Mouse (Mus musculus) cerebellum, postnatal 4 days (tissue): ENCODE measurements at regions not wholly inside any gene's neighbourhood (a gene's known extent, or its start where the extent isn't known, plus 50 kb on each side); places are given as distances from the start of the nearest gene placed in this dataset.

Source experiments
- DNase-seq, 2 experiments: peaks; one replicate each; pipeline ENCODE4 v3.0.0; 2022; ENCODE audit warnings: low spot score in 2 of 2, mixed read lengths in 1 of 2

GRCm38 (mm10) chr2:178596312-178597083 is 166.2 kb downstream of the Cdh26 start:
- no peak for DNase-seq

DNA sequence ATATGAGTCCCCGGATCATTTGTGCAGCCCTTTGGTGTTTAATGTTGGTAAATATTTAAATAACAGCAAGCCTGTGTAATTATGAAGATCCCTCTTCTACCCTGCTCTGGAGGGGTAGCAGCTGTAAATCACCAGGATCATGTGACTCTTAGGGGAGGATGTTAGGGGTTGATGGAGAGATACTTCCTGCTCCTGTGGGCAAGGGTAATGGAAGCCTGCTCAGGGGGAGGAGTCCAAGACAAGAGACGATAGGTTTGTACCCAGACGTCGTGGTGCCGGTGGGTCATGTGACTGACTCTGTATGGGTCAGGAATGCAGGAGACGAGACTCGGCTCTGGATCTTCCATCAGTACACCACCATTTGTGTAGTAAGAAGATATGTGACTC is 166.7 kb downstream of the Cdh26 start:
- no peak for DNase-seq

DNA sequence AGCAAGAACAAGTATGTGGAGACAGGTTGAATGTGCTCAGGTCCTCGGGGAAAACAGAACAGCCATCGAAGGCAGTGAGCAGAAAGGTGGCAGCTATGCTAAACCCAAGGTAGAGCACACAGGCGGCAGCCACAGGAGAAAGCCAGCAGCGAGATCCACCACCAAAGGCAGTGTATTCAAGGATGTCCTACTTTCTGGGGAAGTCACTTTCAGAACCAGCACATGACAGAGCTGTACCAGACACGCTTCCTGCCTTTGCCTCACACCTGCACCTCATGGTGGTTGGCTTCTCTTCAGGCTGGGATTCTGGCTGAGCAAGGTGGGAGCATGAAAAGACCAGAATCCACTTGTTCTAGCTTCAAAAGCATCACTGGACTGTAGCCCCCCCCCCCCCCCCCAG is 168.0 kb downstream of the Cdh26 start:
- no peak for DNase-seq

GRCm38 (mm10) chr2:178598836-178599235 is 168.5 kb downstream of the Cdh26 start:
- no peak for DNase-seq

GRCm38 (mm10) chr2:178603443-178603842 is 173.1 kb downstream of the Cdh26 start:
- DNase-seq, result no peak

- peak in 1 of 2 experiments; percentile 34 for DNase-seq
Measured at GRCm38 (mm10) chr2:178606733-178607132, 176.4 kb downstream of the Cdh26 start.

GRCm38 (mm10) chr2:178610211-178610975 is 180.1 kb downstream of the Cdh26 start:
- DNase-seq, result no peak

- no peak for DNase-seq
Measured at GRCm38 (mm10) chr2:178614761-178615160, 184.4 kb downstream of the Cdh26 start.

- DNase-seq, result no peak
Measured at GRCm38 (mm10) chr2:178622801-178623200, 192.5 kb downstream of the Cdh26 start.

DNA sequence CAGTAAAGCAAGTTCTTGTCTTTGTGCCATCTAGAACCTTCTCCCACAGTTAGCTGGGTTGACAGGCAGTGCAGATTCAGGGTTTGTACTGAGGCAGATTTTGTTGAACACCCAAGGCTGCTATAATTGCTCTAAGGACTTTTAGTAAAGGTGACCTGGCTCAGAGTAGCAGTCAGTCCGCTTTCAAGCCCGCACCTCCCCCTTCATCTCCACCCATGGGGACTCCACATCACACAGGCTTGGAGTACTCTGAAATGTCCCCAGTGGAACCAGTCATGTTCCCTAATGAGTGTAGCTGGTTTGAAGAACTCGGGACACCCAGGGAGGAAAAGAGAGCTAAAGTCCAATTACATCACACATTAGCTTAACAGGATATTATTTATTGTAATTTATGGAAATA is 194.1 kb downstream of the Cdh26 start:
- no peak for DNase-seq

GRCm38 (mm10) chr2:178624907-178625306 is 194.6 kb downstream of the Cdh26 start:
- no peak for DNase-seq

DNA sequence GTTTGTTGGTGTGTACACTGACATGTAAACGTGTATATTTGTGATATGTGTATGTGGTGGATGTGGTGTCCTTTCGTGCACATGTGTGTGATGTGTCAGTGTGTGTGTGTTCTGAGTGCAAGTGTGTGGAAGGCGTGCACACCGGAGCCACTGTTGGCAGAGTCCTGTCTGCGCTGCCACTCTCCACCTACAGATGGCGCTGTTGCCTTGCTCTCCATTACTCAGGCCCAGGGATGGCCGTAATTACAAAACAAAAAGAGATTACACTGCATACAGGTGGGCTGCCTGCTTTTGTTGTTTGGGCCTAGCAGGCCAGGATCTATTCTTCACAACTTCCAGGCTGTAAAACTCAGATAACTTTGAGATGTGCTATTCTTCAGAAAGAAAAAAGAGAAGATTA is 199.4 kb downstream of the Cdh26 start:
- peak; percentile 77 to 84 for DNase-seq

DNA sequence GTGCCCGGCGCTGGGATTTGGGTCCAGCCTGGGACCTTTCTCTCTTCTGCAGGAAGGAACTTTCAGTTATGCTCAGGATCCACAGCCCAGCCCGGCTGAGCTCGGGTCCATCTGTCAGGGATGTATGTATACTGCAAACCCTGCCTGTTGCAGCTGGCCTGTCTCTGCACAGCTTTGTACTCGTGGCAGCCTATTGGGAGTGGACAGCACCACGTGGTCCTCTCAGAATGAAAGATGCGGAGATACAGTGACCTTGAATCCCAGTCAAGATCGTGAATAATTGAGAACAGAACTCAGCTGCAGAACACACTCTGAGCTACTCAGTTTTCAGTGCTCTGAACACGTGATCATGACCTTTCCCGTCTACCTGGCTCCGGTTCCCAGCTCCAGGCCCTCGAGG is 200.2 kb downstream of the Cdh26 start:
- no peak for DNase-seq

DNA sequence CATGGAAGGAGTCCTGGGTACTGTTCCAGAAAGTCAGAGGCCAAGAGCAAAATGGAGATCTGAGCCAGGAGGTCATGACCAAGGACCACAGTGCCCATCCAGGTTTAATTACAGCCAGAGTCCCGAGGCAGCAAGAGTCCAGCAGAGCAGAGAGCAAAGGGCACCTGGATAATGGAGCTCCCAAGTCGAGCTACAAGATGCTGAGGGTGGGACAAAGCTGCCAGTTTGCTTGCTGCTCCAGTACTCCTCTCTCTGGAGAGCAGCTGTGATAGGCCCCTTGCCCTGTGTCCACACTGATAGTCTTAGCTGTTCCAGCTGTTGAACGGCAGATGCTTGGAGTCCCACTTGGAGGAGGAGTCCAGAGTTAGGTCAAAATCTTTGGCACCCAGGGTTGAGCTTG is 201.0 kb downstream of the Cdh26 start:
- no peak for DNase-seq

- DNase-seq, result no peak
Measured at GRCm38 (mm10) chr2:178631966-178632365, 201.6 kb downstream of the Cdh26 start.

DNA sequence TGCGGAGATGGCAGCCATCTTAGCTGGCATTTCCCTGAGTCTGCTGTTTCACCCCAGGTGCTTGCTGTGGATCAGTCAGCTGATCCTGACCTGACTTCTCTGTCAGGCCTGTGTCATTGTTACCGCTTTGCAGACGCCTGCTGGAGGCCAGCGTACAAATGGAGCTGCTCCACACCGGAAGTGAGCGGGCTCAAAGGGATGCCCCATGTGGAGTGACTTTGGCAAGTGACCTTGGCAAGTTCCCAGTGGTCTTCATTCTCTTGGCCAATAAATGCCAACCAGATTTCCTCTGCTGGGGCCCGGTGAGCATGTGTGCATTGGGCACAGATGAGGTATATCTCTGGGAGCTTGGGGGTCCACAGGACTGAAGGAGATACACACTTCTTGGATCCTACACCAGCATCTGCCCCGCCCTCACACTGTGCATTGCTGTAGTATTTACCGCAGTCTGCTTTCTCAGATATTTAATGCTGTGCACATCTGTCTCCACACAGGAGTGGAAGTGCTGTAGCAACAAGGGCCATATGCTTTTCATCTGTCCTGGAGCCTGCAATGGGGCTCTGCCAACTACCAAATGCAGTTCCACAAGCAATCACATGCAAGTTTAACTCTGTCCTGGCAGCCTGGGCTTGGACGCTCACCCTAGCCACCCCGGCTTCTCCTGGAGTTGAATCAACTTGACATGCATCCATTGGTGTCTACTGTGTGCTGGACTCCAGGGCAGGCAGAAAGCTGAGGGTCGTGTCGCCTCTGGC is 202.7 kb downstream of the Cdh26 start:
- DNase-seq, result peak in 1 of 2 experiments; percentile 65

DNA sequence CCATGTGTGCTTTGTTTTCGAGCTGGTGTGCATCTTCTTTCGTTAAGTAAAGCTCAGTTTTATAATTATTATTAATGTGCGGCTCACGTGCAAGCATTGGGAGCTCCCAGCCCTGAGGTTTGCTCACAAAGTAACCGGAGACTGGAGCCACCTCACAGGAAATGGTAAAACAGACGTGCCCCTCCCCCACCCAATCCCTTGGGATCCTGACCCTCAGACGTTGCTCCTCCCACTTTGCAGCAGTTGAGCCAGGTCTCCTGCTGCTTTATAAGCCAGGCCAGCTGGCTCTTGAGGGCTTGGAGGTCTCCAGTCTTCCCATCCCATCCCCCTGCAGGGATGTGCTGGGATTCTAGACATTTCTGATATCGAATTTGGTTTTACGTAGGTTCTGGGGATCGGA is 203.8 kb downstream of the Cdh26 start:
- peak in 1 of 2 experiments; percentile 58 for DNase-seq

- DNase-seq, result no peak
Measured at GRCm38 (mm10) chr2:178635685-178636084, 205.4 kb downstream of the Cdh26 start.

- DNase-seq, result no peak
Measured at GRCm38 (mm10) chr2:178636901-178637300, 206.6 kb downstream of the Cdh26 start.

GRCm38 (mm10) chr2:178642137-178643052 is 212.1 kb downstream of the Cdh26 start:
- no peak for DNase-seq

DNA sequence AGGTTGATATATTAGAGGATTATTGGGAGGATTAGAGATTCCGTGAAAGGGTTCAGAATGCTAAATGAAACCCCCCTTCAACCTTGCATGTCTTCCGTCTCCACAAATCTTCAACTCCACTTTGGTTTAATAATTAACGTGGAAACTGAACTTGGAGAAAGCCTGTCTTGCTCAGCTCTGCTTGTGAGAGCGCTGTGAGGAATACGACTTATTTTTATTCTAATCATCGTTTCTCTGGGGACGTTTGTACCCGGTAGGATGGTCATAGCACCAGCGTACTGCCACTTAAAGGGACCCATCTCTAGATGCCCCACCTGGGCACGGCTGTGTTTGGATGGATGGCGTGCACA is 212.7 kb downstream of the Cdh26 start:
- DNase-seq, result no peak
